Mouse (Mus musculus): ENCODE results near the gene Mettl7a2.
"Not testable (repeated sequence)": the region's sequence is repeated elsewhere in the genome, so short reads cannot be mapped to it uniquely, and the experiment has no call there.

The Mettl7a2 gene

GRCm38 (mm10) chr15:100337847-100338246 is 15.2 kb upstream of the Mettl7a2 start:
- not testable (repeated sequence) for DNase-seq (ENCODE audit: low spot score)

- DNase-seq (ENCODE audit: low spot score), result not testable (repeated sequence)
Observed at GRCm38 (mm10) chr15:100341314-100341980, 11.6 kb upstream of the Mettl7a2 start.

GRCm38 (mm10) chr15:100345484-100345883 is 7.5 kb upstream of the Mettl7a2 start:
- DNase-seq (ENCODE audit: low spot score), result no peak

- DNase-seq (ENCODE audit: low spot score), result peak; percentile 69
Observed at GRCm38 (mm10) chr15:100346761-100347160, 6.2 kb upstream of the Mettl7a2 start.

GRCm38 (mm10) chr15:100349496-100349895 is 3.5 kb upstream of the Mettl7a2 start:
- peak; percentile 77 for DNase-seq (ENCODE audit: low spot score)

- peak; percentile 19 for DNase-seq (ENCODE audit: low spot score)
Observed at GRCm38 (mm10) chr15:100351501-100352060, 1.4 kb upstream of the Mettl7a2 start.

GRCm38 (mm10) chr15:100353399-100353798 is 399 bp downstream of the Mettl7a2 start:
- DNase-seq (ENCODE audit: low spot score), result not testable (repeated sequence)

- DNase-seq (ENCODE audit: low spot score), result no peak
Observed at GRCm38 (mm10) chr15:100355876-100356275, 2.9 kb downstream of the Mettl7a2 start.

GRCm38 (mm10) chr15:100364242-100364641 is 11.2 kb downstream of the Mettl7a2 start, which contains the start of gene Higd1c:
TSS of gene Higd1c (plus strand) at chr15:100364542.
- DNase-seq (ENCODE audit: low spot score), result no peak

GRCm38 (mm10) chr15:100365967-100366366 is 13.0 kb downstream of the Mettl7a2 start:
- DNase-seq (ENCODE audit: low spot score), result not testable (repeated sequence)

- no peak for DNase-seq (ENCODE audit: low spot score)
Observed at GRCm38 (mm10) chr15:100367119-100367518, 14.1 kb downstream of the Mettl7a2 start.

- peak; percentile 58 for DNase-seq (ENCODE audit: low spot score)
Observed at GRCm38 (mm10) chr15:100375066-100375465, 22.1 kb downstream of the Mettl7a2 start.

- not testable (repeated sequence) for DNase-seq (ENCODE audit: low spot score)
Observed at GRCm38 (mm10) chr15:100377847-100378505, 25.0 kb downstream of the Mettl7a2 start.

GRCm38 (mm10) chr15:100379658-100380057 is 26.7 kb downstream of the Mettl7a2 start:
- no peak for DNase-seq (ENCODE audit: low spot score)

GRCm38 (mm10) chr15:100380104-100380503 is 27.1 kb downstream of the Mettl7a2 start:
- no peak for DNase-seq (ENCODE audit: low spot score)

GRCm38 (mm10) chr15:100385705-100386104 is 32.7 kb downstream of the Mettl7a2 start:
- DNase-seq (ENCODE audit: low spot score), result no peak

- DNase-seq (ENCODE audit: low spot score), result no peak
Observed at GRCm38 (mm10) chr15:100387544-100388223, 34.7 kb downstream of the Mettl7a2 start.

- DNase-seq (ENCODE audit: low spot score), result no peak
Observed at GRCm38 (mm10) chr15:100388224-100388835, 35.3 kb downstream of the Mettl7a2 start.

- DNase-seq (ENCODE audit: low spot score), result no peak
Observed at GRCm38 (mm10) chr15:100388886-100389285, 35.9 kb downstream of the Mettl7a2 start.

- DNase-seq (ENCODE audit: low spot score), result no peak
Observed at GRCm38 (mm10) chr15:100391066-100391465, 38.1 kb downstream of the Mettl7a2 start.

GRCm38 (mm10) chr15:100391599-100391998 is 38.6 kb downstream of the Mettl7a2 start:
- no peak for DNase-seq (ENCODE audit: low spot score)

GRCm38 (mm10) chr15:100393016-100393415 is 40.0 kb downstream of the Mettl7a2 start:
- no peak for DNase-seq (ENCODE audit: low spot score)
